Mouse (Mus musculus) v-Abl transformed pro-B cells (cell line): ENCODE data around the gene Usp32.

Source experiments
- in situ Hi-C, 2 experiments: fragments of 400-800 bp; cut with MboI; formaldehyde crosslinking; loops; one replicate each; pipeline ENCODE4 v1.15.1; 2025; ENCODE audit not compliant: unreplicated experiment in 2 of 2

Gene Usp32

GRCm38 (mm10) chr11:84988341-84988919 lies 151.5 kb downstream of the Usp32 start:
- in situ Hi-C loops: no loop called here

GRCm38 (mm10) chr11:84985421-84985820 lies 154.5 kb downstream of the Usp32 start:
- in situ Hi-C loops: no loop called here

DNA sequence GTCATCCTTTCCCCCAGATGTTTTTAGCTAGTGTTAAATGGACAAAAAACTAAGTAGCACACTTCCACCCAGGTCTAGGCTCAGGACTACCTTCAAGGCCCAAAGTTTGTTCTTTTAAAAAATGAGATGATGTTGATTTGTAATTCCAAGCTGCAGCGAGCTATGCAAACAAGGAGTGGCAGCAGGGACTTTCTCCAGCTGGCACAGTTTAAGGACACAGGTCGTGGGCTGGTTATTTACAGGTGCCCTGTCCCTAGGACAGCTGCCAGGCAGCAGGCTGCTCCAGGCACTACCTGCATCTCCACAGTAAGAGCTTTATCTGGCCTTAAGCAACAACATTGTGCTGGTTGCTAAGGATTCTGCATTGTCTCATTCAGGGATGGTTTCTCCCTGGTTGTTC lies 159.3 kb downstream of the Usp32 start:
- in situ Hi-C loops: no loop called here

DNA sequence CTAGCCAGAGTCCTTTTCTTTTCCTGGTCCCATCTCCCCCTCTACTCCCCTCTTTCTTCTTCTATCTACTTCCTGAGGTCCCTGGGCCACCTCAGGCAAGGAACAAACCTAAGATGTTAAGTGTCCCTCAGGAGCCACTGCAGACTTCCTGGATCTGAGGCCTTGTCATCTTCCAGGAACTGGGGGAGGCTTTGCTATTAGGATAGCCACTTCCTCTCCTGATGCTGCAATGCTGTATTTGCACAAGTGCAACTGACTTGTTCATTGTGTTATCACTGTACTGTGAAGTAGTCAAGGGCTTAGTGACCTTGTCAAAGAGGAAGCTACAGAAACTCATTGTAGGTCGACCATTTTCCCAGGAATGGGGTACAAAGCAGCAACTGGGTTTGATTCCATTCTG lies 160.6 kb downstream of the Usp32 start:
- in situ Hi-C loops: no loop called here

DNA sequence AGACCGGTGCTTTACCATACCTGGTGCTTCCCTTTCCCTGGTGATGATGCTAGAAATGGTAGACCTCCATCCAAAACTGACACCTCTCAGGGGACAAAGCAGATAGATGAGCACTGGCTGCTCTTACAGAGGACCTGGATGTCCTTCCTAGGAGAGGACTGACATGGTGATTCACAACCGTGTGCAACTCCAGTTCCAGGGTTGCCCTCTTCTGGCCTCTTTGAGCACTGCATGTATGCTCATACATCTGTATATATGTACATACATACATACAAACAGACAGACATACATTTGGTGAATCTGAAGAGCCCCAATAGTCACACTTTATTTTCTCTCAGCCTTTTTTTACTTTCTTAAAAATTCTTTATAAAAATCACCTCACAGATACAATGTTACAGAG lies 161.8 kb downstream of the Usp32 start:
- in situ Hi-C loops: no loop called here

DNA sequence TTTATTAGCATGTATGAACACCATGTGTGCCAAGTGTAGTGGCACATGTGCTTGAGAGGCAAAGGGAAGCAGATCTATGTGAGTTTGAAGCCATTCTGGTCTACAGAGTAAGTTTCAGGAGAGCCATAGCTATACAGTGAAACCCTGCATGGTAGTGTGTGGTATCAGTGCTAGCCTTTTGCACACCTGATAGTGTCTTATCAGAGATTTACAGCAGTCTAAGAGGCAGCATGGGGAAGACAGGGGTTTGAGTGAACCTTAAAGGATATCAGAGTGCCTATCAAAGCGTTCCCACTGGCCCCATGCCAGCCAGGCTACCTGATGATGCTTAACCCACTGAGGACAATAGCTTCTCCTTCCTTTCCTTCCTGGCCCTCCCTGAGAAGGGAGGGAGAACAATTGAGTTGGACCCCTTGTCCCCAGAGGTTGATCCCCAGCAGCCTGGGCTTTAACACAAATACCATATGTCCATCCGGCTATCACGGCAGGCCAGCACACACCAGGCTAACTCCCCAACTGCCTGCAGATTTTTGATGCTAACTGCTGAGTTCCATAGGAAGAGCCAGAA lies 162.5 kb downstream of the Usp32 start:
- in situ Hi-C loops: no loop called here

GRCm38 (mm10) chr11:84976706-84977105 lies 163.3 kb downstream of the Usp32 start:
- in situ Hi-C loops: no loop called here

DNA sequence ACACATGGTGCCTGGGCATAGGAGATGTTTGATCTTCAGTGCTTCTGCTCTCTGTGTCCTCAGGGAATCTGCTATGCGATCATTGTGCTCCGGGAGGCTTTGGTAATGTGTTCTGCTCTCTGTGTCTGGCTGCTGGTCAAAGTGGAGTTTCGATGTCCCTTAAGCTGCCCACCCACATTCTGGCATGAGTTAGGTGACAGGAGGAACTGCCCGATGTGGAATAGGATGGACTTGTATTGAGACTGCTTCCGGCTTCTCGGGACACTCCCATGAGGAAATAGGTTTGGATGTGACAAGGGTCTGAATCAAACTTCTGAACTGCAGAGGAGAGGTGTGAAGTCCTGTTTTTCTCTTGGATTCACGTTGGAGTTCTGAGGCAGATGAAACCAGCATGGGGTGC lies 165.4 kb downstream of the Usp32 start:
- in situ Hi-C loops: no loop called here

- in situ Hi-C loops: no loop called here
Observed at GRCm38 (mm10) chr11:84973661-84974060, 166.3 kb downstream of the Usp32 start.

- in situ Hi-C loops: no loop called here
Observed at GRCm38 (mm10) chr11:84972067-84972466, 167.9 kb downstream of the Usp32 start.

DNA sequence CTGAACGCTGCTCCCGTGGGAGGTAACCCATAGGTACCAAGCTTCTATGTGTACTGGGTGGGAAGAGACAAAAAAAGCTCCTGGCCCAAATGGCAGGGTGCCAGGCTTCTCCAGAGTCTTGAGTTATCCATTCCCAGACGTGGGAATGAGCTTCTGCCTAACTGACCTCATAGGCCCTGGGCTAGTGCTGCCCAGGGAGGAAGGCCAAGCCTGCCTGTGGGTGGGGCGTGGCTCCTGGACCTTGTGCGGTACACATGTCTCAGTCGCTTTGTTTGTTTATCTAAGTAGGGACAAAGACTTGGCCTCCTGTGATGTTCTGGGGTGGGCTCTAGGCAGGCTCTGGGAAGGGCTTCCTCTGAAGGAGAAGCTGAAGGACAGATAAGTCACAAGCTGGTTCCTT lies 171.2 kb downstream of the Usp32 start:
- in situ Hi-C loops: no loop called here

DNA sequence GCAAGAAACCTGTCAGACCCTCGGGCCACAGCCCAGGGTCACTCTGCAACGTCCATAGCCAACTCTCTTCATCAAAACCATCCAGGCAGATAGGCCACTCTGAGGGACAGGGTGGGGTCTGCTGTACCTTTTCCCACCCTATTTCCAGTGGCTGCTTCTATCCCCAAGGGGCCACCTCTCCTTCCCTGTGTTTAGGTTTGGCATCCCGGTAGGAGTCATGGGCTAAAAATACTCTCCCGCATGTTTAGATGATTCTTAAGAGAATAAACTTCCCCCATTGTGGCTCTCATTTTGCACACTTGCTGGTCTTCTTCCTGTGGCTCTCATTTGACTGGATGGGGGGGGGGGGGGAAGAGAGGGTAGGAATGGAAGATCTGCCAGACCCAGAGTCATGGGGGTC lies 171.7 kb downstream of the Usp32 start:
- in situ Hi-C loops: no loop called here

DNA sequence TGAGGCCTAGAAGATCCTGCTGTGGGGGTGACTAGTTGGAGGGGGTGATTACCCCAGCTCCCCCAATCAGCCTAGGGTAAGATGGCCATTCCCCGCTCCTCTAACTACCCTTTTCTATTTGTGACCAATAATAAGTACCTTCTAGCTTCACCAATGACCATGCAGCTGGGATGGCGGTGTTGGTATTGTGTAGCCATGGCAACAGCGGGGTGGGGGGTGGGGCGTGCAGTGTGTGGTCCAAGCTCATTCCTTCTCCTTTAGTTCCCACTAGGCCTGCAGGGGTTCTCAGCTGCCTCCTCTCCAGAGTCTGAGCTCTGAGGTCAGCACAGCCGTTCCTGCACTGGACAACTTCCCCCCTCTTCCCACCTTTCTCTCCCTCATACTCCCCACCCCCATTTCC lies 172.8 kb downstream of the Usp32 start:
- in situ Hi-C loops: no loop called here

GRCm38 (mm10) chr11:84966696-84967095 lies 173.3 kb downstream of the Usp32 start:
- in situ Hi-C loops: no loop called here

DNA sequence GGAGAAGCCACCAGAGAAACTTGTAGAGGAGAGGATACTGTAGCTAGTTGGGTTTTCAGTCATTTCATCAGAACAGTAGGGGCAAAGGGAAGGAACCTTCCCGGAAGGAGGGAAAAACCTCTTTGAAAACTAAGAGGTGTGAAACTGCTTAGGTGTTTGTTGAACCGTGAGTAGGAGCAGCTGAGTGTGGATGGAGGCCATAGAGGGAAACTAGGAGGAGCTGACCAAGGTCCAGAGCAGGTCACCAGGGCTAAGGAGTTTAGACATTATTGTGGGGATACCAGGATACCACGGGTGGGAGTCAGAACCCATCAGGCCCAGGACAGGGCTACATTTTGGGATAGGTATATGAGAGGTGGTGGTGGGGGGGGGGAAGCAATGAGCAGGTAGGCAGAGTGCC lies 176.4 kb downstream of the Usp32 start:
- in situ Hi-C loops: no loop called here

DNA sequence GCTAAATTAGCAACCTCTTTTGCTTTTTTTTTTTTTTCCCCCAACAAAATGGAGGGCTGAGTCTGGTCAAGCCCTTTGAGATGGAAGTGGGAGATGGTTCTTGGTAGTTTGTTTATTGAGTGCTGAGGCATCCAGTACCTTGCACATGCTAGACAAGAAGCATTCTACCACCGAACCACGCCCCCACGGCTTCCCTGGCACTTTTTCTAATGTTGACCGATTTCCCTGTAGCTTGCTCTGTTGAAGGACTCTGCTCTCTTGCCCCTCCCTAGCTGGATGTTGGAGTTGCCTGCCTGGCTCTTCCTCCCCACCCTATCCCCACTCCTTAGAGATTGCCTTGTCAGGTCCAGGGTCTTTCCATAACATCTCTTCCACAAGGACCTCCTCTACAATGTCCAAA lies 177.4 kb downstream of the Usp32 start:
- in situ Hi-C loops: no loop called here

DNA sequence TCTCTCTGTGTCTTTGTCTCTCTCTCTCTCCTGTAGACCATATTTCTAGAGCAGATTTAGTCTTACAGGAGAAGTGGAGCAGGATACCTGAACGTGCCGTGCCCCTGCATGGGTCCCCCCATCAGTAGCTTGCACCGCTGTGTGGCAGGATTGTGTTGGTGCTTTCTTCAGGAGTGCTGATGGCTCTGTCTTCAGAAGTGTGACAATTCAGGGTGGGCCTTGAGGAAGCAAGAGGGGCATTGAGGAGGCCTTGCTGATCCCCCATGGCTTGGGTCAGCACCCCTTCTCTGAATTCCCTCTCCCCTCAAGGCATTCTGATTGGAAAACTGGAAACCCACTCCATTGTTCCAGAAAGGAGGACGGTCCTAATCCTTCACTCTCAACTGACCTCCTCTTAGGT lies 178.4 kb downstream of the Usp32 start:
- in situ Hi-C loops: no loop called here

DNA sequence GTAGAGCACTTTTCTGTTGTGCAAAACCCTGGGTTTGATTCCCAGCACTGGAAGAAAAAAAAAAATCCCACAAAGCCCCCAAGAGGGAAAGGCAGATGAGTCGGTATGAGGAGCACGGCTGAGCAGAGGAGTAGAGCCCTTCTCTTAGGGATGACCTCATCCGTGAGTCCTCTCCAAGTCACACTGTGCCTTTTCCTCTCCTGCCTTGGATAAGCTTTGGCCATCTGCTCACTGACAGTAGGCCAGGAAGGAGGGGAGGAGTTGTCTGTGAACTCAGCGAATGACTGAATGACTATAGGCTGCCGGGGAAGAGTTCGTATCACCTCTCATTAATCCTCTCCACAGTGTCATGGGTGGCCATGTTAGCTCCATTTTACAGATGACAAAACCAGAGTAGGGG lies 179.2 kb downstream of the Usp32 start:
- in situ Hi-C loops: no loop called here

DNA sequence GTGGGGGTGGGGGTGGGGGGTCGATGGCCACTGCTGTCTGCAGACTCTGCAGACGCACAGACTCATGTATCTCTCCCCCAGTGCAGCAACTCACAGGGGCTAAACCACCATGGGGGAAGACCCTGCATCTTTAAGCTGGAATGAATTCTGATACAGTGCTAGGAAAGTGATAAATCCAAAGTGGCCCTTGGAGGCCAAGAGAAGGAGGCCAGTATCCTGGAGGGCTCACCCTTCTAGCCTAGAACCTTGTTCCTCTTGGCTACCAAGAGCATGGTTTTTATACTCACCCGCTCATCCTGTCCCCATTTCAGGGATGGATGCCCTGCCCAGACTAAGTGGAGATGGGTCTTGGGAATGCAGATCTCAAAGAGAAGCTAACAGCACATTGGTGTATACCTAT lies 179.7 kb downstream of the Usp32 start:
- in situ Hi-C loops: no loop called here

GRCm38 (mm10) chr11:84959701-84960181 lies 180.2 kb downstream of the Usp32 start:
- in situ Hi-C loops: no loop called here

DNA sequence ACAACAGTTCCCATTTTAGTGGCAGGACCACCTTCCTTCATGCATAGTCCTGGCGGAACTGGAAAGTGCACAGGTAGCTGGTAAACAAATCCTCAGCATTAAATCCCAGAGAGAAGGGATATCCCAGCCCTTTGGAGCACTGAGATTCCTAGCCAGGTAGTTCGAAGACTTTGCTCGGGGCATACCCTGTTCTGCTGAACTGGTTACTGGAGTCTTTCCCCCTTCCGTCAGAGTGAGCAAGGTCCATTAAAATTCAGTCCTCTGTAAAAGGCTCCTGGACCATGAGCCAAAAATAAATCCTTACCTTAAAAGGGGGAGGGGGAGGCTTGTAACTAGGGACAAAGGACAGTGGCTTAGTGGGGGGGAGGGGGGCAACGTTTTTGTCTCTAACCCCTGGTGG lies 180.8 kb downstream of the Usp32 start:
- in situ Hi-C loops: no loop called here

GRCm38 (mm10) chr11:84958271-84958630 lies 181.7 kb downstream of the Usp32 start:
- in situ Hi-C loops: no loop called here
